Mouse (Mus musculus) kidney, postnatal 0 days (tissue): ENCODE data around the gene Igfbp1. TPM values are rescaled to one million over a fixed set of nuclear protein-coding genes. Genes with fewer than 3 reads are reported as not detected.

Experiments used
- ATAC-seq: fragments of 200-750 bp; cut with Nextera tagmentation; replicated peaks from 2 replicates; pipeline ENCODE4 v1.8.0; 2017; ENCODE audit warnings: low read depth, moderate number of reproducible peaks, moderate TSS enrichment, moderate library complexity; ENCODE audit not compliant: low FRiP score
- DNase-seq: peaks from one replicate; pipeline ENCODE4 v3.0.0-alpha.2; 2016; ENCODE audit warnings: low spot score
- H3K27ac ChIP-seq: fragments of 300-500 bp; sonication (generic); 2 replicates; pipeline ENCODE4 v1.5.1; 2014; ENCODE audit warnings: mild to moderate bottlenecking
- H3K27me3 ChIP-seq: fragments of 300-500 bp; sonication (generic); 2 replicates; pipeline ENCODE4 v1.6.1; 2014; ENCODE audit warnings: low read length, mixed read lengths; ENCODE audit not compliant: insufficient read depth
- H3K36me3 ChIP-seq: fragments of 300-500 bp; sonication (generic); 2 replicates; pipeline ENCODE4 v1.6.1; 2014; ENCODE audit warnings: low read length, mixed read lengths; ENCODE audit not compliant: insufficient read depth
- H3K4me1 ChIP-seq: fragments of 300-500 bp; sonication (generic); replicated peaks from 2 replicates; pipeline ENCODE4 v1.6.1; 2014; ENCODE audit warnings: antibody characterized with exemption, low read length, mixed read lengths; ENCODE audit not compliant: insufficient read depth
- H3K4me2 ChIP-seq: fragments of 300-500 bp; sonication (generic); 2 replicates; pipeline ENCODE4 v1.6.1; 2014; ENCODE audit warnings: mild to moderate bottlenecking, low read length, moderate library complexity, mixed read lengths
- H3K4me3 ChIP-seq: fragments of 300-500 bp; sonication (generic); replicated peaks from 2 replicates; pipeline ENCODE4 v1.5.1; 2014; ENCODE audit warnings: low read depth, low read length
- H3K9ac ChIP-seq: fragments of 300-500 bp; sonication (generic); 2 replicates; pipeline ENCODE4 v1.6.1; 2014; ENCODE audit warnings: low read depth, low read length
- H3K9me3 ChIP-seq: fragments of 300-500 bp; sonication (generic); replicated peaks from 2 replicates; pipeline ENCODE4 v1.6.1; 2016; ENCODE audit warnings: low read length, inconsistent platforms, mixed read lengths
- CTCF ChIP-seq: IDR thresholded peaks from 2 replicates; pipeline ENCODE4 v1.5.1; 2016; ENCODE audit warnings: antibody characterized with exemption, low read depth, mild to moderate bottlenecking, moderate library complexity
- WGBS: fragments of 180-500 bp; shearing (Covaris S2); extraction: QIAGEN DNeasy Blood & Tissue Kit; methylation state at CpG from one replicate; pipeline ENCODE4 v1.1.7; 2014; 5-methylcytosine and 5-hydroxymethylcytosine counted together
- polyA plus RNA-seq: library from polyadenylated mRNA; unstranded; fragments of >200 nt; fragmentation: Nextera tagmentation; extraction: Ambion mirVana; gene quantifications from 2 replicates; pipeline ENCODE4 v1.2.1, GENCODE M21; 2015

Igfbp1 gene
- 11.8 and 15.3 TPM in 2 replicates for polyA plus RNA-seq

DNA sequence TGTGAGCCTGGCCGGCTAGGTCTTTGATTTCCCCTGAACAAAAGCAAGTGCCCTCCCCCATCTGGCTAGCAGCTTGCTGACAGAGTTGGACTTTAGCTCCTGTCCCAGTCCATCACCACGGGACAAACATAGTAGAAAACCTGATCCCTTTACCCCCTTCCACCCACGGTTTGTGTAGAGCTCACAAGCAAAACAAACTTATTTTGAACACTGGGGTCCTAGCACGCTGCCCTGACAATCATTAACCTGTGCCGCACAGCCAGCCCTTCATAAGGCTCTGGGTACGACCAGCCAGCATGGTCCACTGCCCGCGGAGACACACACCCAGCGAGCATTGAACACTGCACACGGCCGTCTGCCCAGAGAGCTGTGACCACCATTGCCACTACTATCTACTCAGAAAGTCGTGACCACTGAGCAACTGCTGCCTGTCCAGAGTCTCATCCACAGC lies at the start of gene Igfbp1:
TSS of gene Igfbp1 (plus strand) at position 292 of the 451 bp plus-strand sequence.
- TF ChIP-seq CTCF: no peak
- 33% methylated on average over 12 of the region's 12 CpGs for WGBS
- peak; percentile 46 for DNase-seq
- no peaks in the 10 kb centered on the region for H3K9me3 ChIP-seq
- H3K27me3 ChIP-seq: no peaks in the 10 kb centered on the region
- peak within 1 kb of the TSS; percentile 37 for H3K4me2 ChIP-seq
- no peaks in the 10 kb centered on the region for H3K36me3 ChIP-seq
- peak within 1 kb of the TSS; percentile 78 for H3K27ac ChIP-seq
- H3K4me3 ChIP-seq: 0 out of 2 replicates have a peak within 1 kb of the TSS, but pooled peaks have one; percentile 4
- H3K4me1 ChIP-seq: peaks cover 17% of the 10 kb centered on the region; the same call in 1 of the 2 replicates
- peak; percentile 95 for ATAC-seq
- H3K9ac ChIP-seq: peak within 1 kb of the TSS; percentile 18; the same call in 1 of the 2 replicates

DNA sequence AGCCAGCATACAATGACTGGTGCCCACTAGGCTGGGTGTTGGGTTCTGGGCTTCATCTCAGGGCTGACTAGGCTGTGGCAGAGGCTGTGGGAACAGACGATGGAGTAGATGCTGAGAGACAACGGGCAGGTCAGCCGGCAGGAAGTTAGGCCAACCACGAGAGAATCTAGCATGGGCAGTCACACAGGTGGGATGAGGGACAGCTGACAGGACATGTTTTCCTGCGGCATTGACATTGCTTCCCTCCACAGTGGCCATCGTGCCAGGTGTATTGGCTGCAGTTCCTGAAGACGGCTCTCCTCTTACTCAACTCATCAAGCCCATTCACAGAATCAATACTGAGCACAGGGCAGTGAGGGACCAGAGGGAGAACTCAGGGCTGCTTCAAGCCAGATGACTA lies 49.6 kb upstream of the Igfbp1 start:
- H3K36me3 ChIP-seq: no peaks in the 10 kb centered on the region
- H3K27ac ChIP-seq: no peak overlapping the region
- no peaks in the 10 kb centered on the region for H3K9me3 ChIP-seq
- no peak for TF ChIP-seq CTCF
- WGBS: 84% methylated on average over 7 of the region's 7 CpGs
- no peaks in the 10 kb centered on the region for H3K4me1 ChIP-seq
- H3K27me3 ChIP-seq: no peaks in the 10 kb centered on the region
- H3K4me2 ChIP-seq: no peak overlapping the region
- no peak overlapping the region for H3K4me3 ChIP-seq
- H3K9ac ChIP-seq: no peak overlapping the region
- ATAC-seq (no peak), DNase-seq (no peak)

DNA sequence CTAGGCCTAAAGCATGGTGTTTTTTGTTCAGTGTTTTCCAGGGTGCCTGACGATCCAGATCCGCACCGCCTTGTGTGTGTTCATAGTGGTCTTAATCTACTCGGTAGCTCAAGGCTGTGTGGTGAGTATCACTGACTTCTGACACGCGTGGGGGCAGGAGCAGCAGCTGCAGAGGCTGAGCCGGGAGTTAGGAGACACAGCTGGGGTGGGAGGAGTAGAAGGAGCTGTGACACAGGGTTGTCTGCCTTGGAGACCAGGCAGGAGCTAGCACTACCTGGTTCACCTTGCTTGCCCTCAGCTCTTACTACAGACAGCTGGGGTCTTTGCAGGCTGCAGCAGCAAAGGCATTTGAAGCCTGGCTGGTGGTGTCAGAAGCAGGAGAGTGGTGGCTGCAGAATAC lies 48.1 kb upstream of the Igfbp1 start:
- Histone ChIP-seq H3K4me1 (no peaks in the 10 kb centered on the region), H3K9me3 (no peaks in the 10 kb centered on the region), H3K36me3 (no peaks in the 10 kb centered on the region), H3K27ac (no peak overlapping the region), H3K9ac (no peak overlapping the region), H3K4me3 (no peak overlapping the region), H3K4me2 (no peak overlapping the region), H3K27me3 (no peaks in the 10 kb centered on the region)
- ATAC-seq (no peak), DNase-seq (peak; percentile 44)
- no peak for TF ChIP-seq CTCF
- 50% methylated on average over 7 of the region's 7 CpGs for WGBS

DNA sequence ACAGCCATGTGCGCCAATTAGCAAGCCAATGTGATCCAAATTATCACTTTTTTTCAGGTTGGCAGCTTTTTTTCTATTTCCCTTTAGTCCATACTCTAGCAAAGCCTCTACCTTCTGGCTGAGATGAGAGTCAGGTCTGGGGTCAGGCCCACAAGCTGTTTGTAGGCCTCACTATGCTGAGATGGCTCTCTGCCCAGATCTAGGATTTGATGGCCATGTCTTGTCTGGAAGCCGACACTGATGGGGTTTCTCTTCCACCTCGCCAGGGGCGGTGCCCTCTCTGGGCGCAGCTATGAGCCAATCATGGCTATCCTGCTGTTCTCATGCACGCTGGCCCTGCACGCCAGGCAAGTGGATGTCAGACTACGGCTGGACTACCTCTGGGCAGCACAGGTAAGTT lies 47.1 kb upstream of the Igfbp1 start:
- no peaks in the 10 kb centered on the region for H3K27me3 ChIP-seq
- DNase-seq: no peak
- H3K4me1 ChIP-seq: no peaks in the 10 kb centered on the region
- H3K4me2 ChIP-seq: no peak overlapping the region
- no peak overlapping the region for H3K4me3 ChIP-seq
- no peak for ATAC-seq
- no peak for TF ChIP-seq CTCF
- H3K27ac ChIP-seq: no peak overlapping the region
- no peaks in the 10 kb centered on the region for H3K9me3 ChIP-seq
- no peak overlapping the region for H3K9ac ChIP-seq
- H3K36me3 ChIP-seq: no peaks in the 10 kb centered on the region
- WGBS: 90% methylated on average over 8 of the region's 8 CpGs

DNA sequence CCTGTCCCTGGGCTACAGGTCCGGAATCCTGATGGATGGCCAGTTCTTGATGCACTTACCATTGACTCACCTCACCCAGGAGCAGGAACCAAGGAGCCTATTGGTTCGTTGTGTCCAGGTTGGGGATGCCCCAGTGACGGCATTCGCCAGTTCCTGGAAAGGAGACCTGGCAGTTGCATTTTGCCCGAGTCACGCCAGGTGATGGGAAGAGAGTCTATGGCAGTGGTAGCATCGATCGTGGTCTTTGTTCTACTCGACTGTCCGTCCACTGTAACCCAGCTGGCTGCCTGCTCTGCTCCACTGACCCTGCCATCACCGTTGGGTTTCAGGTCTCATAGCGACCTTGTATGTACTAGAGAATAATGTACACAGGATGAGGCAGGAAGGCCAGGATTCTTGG lies 45.2 kb upstream of the Igfbp1 start:
- Histone ChIP-seq H3K9ac (no peak overlapping the region), H3K4me2 (no peak overlapping the region), H3K4me3 (no peak overlapping the region), H3K27me3 (no peaks in the 10 kb centered on the region), H3K9me3 (no peaks in the 10 kb centered on the region), H3K36me3 (no peaks in the 10 kb centered on the region), H3K4me1 (no peaks in the 10 kb centered on the region), H3K27ac (no peak overlapping the region)
- ATAC-seq: no peak
- no peak for TF ChIP-seq CTCF
- no peak for DNase-seq
- 82% methylated on average over 12 of the region's 12 CpGs for WGBS

DNA sequence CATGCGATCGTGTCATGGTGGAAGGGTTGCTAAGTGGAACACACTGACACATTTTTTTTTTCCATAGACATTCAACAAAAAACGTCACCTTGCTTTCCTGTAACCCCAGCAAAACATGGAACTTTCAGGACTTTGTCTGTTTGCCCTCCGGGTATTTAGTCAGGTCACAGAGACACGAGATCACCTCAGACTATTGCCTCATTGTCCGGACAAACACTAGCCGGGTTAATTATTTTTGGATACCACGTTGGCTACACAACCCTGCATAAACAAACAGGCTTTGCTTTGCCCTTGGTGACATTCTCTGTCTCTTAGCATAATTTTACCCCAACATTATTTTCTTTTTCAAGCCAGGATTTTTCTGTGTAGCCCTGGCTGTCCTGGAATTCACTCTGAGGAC lies 44.5 kb upstream of the Igfbp1 start:
- Histone ChIP-seq H3K9me3 (no peaks in the 10 kb centered on the region), H3K4me1 (no peaks in the 10 kb centered on the region), H3K4me3 (no peak overlapping the region), H3K27me3 (no peaks in the 10 kb centered on the region), H3K9ac (no peak overlapping the region), H3K4me2 (no peak overlapping the region), H3K27ac (peak overlapping the region; percentile 34; the same call in 1 of the 2 replicates), H3K36me3 (no peaks in the 10 kb centered on the region)
- ATAC-seq (peak; percentile 39; the same call in 1 of the 2 replicates), DNase-seq (no peak)
- TF ChIP-seq CTCF: no peak
- 60% methylated on average over 8 of the region's 8 CpGs for WGBS

DNA sequence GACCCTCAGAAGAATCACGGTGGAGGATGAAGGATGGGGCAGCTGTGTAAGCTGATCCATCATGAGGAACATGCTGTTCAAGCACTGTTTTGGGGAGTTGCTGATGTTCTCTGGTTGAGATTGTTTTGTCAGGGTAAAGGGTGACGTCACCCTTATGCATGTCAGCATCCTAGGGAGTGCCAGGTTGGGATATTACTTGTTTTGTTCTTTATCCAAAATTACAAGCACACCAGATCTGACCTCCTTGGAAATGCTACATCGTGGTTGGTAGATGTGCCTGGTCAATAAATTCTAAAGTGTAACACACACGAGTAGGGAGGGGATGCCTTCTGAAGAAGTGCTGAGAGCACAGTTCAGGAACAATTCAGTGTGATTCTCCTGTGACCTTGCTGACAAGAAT lies 41.2 kb upstream of the Igfbp1 start:
- WGBS: 25% methylated on average over 4 of the region's 4 CpGs
- H3K36me3 ChIP-seq: no peaks in the 10 kb centered on the region

More for the DNA sequence above, 41.2 kb upstream of the Igfbp1 start:
- Histone ChIP-seq H3K4me2 (no peak overlapping the region), H3K9me3 (no peaks in the 10 kb centered on the region), H3K9ac (no peak overlapping the region), H3K4me1 (peaks cover 16% of the 10 kb centered on the region), H3K27ac (no peak overlapping the region), H3K27me3 (no peaks in the 10 kb centered on the region), H3K4me3 (no peak overlapping the region)
- ATAC-seq: no peak
- TF ChIP-seq CTCF: no peak
- DNase-seq: no peak
